Mouse (Mus musculus): ENCODE measurements around the gene Pou2f1.

Gene Pou2f1

DNA sequence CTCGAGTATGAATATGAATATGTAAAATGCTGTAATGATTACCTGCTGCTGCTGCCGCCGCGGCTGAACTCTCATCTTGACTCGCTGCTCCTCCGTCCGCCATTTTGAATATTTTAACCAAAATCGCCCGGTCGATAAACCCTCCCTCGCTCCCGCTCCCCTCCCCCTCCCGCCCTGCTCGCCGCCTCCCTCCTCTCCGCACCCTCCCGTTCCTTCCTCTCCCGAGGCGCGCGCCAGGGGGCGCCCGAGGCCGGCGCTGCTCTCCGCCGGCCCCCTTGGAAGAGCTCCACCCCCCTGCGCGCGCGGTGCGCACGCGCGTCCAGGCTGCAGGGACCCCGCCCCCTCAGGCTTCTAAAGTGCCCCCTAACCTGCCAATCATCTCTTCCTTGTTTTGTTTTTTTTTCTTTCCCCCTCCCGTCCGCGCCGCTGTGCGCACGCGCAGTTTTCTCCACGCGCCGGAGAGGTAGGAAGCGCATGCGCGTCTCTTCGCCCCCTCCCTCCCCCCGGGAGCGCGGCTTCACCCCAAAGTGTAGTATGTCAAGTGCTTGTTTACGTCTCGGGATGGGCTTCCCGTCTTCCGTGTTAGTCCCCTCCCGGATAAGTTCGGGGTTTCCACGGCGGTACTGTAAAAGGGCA, at the start of gene Pou2f1:
TSS of gene Pou2f1 (minus strand) at position 159 of the 636 bp plus-strand sequence.
- DNase-seq: peak; percentile 97

DNA sequence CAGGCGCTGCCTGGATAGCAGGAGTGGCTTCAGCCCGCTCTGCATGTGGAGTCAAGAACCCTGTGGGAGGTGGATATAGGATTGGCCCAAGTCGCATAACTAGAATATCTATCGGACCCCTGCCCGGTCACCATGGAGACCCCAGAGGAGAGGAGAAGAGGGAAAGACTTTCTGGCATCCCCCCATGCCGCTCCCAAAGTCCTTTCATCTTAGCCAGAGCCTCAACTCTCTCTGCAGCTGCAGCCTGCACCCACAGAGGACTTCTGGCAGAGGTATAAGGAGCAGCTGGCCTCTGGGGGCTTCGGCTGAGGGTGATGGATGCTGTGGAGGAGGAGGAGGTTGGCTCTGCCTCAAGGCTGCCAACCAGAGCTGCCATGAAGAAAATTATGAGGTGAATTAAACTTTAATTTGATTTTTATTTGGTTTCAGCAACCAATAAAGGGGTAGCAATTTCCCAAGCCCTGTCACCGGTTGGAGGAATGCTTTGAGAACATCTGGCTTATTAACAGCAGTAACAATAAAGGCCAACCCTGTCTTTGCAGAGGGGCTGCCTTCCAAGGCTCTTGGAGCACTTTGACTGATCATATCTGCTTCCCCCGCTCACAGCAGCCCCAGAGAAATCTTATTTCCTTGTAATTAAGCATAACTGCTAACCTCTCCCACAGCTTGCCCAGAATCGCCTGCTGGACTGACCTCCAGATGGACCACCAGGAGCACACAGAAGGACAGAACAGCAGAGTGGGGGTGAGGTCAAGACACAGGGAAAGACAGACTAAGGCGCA, 46.8 kb upstream of the Pou2f1 start:
- peak; percentile 14 for DNase-seq

DNA sequence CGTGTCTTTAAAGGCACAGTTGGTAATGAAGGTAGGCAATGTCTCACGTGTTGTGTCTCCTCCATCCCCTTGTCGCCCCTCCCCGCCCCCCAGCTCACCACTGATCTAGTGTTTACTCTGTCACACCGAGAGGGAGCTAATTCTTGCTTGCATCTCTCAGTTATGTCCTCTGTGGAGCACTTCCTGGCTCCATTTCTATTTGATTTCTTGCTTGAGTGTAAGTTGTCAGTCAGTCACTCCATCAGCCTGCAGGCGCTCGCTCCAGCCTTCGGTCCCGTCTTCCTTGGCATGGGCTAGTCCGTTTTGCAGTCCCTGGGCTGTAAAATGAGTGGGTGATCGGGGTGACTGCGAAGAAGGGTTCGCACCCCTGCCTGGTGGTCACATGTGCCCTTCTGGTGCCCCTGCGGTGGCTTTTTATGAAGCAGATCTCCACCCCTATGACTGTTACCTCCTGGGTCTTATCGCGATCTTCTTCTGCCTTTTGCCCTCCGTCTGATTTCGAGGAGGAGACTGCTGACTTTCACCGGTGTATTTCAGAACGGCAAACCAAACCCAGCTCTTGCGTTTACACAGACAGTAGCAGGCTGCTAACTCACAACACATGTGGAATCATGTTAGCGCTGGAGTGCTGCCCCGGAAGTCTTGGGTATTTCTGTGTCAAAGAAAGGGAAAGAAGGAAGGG, 45.9 kb upstream of the Pou2f1 start:
- peak; percentile 14 for DNase-seq

DNA sequence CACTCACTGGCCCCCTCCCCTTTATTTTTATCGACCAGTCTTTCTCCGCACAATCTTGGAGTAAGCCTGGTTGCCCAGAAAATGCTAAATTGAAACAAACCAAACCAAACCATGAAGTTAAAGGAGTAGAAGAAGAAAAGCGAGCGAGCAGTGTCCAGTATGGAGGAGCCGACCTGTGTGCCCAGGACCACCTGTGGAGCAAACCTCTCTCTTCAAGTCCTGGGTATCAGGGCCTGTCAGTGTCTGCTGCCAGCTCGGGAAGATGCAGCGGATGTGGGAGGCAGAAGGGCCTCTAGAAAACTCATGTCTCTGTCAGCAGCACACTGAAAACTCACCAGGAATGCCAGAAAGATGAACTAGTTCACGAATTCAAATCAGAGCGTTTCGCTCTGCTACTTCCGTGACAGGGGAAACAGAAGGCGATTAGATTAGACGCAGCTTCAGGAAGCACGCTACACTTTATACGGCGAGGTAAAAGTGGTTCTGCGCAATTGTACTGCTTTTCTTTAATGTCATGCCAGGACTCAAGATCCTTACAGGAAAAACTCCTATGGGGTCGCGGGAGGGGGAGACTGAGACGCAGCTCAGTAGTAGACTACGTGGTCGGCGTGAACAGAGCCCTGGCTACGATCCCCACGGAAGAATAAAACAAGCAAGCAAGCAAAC, 45.2 kb upstream of the Pou2f1 start:
- peak; percentile 12 for DNase-seq

DNA sequence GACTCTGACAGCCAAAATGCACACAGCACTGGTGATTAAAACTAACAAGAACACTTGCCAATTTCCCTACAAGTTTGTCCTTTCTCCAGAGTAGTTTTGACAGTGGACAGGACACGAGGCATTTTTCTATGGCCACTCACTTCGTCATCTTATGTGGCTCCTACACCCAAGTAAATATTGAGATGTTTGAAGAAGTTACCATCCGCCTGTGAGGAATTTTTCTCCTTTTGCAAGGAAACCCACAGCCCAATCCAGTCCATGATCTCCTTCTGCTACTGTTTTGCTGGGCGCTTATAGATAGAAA, 43.4 kb upstream of the Pou2f1 start:
- DNase-seq: no peak

DNA sequence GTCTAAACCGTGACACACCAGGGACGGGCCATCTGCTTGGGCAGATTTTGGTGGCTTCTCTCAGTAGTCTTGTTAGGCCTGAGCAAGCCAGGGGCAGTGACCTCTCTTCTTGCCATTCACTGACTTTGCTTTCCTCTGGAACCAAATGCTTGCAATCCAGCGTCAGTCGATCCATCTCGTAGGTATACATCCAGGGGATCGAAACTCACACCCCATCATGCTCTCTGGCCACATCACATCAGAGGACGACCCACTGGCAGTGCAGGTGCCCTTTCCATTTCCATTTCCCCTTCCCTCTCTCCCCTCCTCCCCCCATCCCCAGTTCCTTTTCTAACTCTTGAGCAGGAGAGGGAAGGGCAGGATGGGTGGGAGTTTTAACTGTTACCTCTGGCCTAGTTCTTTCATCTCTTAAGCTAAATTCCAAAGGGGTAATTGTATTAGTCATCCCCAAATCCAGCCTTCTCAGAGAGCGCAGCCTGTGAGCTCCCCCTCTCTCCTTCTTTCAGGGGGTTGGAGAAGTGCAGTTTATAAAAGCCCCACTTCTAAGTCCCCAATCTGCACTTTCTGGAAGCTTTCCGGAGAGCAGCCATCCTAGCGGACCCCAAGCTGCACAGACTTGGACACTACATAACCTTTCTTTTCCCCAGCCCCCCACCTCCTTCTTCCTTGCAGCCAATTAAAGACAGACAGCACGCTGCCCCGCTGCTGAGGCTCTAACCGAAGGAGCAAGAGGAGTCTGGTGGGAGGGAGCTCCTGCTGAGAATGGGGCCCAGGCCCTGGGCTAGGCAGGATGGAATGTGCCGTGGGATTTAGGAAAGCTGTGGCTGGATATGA, 42.8 kb upstream of the Pou2f1 start:
- DNase-seq: peak; percentile 50

DNA sequence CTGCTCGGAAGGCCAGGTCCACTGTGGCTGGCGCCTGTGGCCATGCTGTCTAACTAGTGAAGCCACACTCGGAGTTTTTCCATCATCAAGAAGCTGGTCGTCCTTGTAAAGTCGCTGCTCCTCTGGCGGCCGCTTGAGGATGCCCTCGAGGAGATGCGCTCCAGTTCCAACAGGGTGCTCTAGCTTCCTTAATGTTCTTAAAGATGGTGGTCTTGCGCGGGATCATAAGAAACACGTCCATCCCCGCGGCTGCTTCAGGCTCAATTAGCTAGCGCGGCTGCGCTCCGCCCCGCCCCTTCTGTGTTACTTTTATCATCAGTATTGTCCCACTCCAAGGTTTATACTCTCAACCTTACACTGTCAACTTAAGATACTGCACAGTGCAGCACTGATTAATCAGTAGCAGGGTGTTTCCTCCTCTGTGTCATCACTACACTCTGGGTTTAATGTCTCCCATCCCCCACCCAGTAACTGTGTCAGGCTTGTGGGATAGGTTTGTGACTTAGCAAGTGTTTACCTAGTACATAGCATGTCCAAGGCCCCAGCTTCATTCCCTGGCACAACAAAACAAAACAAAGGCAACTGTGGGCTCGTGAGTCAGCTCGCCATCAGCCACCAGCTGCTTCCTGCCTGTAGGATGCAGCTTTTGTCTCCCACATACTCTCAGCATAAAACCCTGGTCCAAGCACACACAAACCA, 41.1 kb upstream of the Pou2f1 start:
- DNase-seq: peak; percentile 26

DNA sequence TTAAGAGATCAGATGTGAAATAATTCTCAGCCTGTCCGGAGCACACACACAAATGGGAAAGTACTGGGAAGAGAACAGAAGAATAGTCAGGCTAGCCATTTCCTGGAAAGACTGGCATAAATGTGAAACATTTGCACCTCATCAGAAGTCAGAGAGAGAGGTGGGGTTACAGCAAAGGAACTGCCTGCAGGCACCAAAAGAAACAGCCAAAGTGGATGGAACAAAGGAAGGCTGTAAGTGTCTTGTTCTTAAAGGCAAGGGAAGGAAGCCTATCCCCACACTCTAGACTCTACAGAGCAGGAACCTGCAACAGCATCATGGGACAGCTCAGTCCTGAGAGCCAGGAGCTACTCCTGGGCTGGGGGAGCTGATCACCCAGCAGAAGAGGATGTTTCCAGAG, 39.0 kb upstream of the Pou2f1 start:
- no peak for DNase-seq

DNA sequence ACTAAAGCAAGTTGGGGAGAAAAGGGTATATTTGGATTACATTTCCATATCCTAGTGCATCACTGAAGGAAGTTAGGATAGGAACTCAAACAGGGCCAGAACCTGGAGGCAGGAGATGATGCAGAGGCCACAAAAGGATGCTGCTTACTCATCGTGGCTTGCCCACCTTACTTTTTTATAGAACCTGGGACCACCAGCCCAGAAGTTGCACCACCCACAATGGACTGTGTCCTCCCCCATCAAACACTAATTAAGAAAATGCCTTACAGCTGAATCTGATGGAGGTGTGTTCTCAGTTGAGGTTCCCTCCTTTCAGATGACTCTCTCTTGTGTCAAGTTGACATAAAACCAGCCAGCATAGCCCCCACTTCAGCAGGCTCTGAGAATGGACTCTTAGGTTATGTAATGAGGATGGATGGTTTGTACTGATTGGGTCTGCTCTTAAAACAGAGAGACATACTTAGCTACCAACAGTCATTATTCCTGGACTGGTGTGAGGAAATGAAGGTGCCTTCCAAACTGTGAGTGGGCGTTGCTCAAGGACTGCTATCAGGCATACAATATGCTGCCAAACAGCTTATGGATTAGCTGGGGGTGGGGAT, 36.4 kb upstream of the Pou2f1 start:
- no peak for DNase-seq

DNA sequence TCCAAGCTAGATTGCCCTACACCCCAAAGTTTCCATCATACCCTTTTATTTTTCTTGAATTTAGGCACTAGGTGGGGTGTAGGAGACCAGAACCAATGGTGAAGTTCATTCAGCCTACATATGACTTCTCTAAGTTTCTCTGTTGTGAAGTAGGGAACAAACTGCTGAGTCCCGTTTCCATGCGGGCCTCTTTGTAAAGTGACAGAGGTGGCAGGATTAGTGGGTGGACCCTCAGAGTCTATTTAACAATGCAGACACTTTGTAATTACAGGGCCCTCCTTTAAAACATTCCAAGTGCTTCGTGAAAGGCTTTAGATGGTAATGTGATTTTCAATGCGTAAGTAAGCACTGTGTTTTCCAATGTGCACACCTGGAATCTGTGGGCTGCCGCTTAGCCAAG, 32.6 kb upstream of the Pou2f1 start:
- no peak for DNase-seq

DNA sequence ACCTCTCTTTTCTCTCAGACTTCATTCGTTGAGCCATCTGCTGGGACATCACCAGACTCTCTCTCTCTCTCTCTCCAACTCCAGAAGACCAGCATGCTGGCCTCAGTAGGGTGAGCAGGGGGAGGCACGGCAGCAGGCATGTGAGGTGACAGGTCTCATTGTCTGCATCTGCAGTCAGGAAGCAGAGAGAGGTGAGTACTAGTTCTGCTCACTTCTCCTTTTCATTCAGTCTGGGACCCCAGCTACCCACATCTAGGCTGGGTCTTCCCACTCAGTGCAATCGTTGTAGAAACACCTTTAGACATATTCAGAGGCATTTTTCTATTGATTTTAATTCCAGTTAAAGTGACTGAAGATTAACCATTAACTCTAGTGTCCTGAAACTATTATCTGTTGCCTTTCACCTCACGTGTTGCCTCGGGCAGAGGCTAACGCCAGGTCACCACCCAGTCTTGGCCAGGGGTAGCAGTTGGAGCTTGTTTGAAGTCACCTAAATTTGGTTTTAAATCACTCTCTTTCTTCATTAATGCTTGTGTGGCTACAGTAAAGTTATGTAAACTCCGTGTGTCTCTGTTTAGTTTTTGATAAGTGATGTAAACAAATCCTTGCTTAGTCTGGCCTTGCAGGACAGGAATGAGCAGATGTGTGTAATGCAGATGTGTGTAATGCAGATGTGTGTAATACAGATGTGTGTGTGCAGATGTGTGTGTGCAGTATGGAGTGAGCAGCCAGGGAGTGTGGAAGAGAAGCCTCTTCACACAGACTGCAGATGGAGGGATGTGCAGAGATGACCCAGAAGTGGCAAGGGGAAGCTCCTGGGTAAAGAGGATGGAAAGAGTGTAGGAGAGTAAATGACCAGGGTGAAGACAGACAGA, 29.4 kb upstream of the Pou2f1 start:
- DNase-seq: no peak

DNA sequence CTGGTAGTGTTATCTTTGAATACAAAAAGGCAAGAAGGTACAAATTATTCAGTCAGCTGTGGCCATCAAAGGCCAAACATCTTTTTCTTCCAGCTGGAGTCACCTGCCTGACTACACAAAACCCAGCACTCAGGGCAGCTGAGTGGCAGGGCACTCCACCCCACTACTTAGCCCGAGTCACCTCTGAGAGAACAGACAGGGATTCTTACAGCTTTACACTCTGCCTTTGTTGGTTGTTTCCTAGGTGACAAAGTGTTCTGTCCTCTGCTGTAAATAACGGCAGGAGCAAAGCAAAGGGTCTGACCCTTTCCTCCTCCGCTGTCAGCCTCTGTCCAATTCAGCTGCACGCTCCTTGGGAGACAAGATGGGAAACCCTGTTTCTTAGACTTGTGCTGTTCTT, 21.5 kb upstream of the Pou2f1 start:
- DNase-seq: no peak

DNA sequence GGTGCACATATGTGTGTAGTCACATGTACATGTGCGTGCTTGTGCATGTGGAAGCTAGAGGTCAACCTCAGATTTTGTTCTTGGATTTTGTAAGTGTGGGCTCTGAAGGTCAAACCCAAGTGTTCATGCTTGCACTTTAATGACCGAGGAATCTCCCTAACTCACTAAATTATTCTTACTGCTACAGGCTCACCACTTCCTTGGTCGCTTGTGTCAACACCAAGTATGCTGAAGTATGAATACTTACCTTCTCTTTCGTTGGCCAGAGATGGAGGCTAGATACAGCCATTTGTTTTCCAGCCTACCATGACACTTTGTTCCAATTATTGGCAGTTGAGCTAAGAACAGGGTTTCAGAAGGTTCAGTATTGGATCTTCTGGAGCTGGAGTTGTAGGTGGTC, 14.7 kb upstream of the Pou2f1 start:
- DNase-seq: no peak

DNA sequence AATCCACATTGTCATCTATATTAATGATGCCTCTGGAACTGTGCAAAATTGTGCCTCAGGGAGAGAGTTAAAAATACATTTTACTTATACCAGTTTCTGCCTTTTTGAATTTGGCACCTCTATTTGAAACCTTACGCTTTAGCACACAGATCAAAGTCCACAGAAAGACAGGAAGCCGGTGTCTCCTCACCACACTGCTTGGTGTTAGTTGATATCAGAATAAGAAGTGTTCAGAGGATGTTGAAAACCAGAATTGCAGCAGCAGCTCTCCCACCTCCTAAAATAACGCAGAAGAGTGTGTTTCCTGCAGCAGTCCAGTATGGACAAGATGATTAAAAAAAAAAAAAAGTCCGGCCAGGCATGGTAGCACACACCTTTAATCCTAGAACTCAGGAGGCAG, 13.8 kb upstream of the Pou2f1 start:
- no peak for DNase-seq

DNA sequence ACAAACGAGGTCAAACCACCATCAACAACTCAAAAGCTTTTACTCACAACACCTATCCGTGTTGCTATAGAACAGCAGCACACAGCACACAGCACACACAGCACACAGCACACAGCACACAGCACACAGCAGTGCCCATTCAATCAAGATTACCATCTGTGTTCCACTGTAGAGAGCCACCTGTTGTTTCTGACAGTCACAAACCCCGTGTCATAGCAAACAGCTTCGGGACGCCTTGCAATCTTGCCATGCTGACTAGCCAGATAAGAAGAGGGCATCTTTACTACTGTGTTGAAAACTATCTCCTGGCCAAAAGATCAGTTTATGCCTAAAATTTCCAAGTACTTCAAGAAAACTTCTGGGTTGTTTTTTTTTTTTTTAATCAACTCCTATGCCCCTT, 12.1 kb upstream of the Pou2f1 start:
- DNase-seq: no peak

DNA sequence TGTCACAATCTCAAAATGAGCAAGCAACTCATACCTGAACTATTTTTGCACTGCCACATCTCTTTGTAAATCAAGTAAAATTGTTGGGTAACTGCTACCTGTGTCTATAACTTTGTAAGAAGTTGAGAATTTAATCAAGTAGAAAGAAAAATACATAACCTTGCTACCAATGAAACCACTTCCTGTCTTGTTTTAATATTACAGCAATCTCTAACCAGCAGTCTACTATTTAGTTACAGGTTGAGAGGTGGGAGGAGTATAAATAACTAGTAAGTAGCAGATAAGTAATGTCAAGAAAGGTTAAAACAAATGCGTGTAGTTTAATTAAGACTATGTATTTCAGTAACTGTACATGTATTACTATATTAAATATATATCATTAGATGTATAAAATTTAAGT, 7.6 kb upstream of the Pou2f1 start:
- DNase-seq: no peak

DNA sequence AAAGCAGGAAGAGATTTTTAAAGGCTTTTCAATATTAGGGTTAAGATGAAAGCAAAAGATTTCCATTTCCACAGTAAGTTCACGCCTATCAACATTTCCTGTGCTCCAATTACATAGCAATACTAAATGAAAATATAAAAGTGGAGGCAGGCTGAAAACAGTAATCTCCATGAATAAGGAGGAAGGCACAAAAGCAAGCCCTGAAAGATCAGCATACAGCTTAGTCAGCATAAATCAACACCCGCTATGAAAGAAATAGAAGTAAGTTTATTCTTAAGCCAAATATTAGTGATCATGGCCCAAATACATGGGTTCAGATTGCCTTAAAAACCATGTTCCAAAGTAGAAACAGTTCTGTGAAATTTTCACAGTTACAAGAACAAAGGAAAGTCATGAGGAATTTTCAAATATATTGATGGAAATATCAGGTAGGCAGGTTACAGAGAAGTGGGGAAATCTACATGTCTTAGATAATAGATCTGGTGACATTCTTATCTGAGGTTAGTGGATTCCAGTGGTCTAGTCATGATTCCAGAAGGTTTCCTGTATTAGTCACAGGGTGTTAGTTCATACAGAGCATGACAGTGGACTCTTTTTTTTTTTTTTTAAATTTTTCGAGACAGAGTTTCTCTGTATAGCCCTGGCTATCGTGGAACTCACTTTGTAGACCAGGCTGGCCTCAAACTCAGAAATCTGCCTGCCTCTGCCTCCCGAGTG, 6.3 kb upstream of the Pou2f1 start:
- DNase-seq: no peak

DNA sequence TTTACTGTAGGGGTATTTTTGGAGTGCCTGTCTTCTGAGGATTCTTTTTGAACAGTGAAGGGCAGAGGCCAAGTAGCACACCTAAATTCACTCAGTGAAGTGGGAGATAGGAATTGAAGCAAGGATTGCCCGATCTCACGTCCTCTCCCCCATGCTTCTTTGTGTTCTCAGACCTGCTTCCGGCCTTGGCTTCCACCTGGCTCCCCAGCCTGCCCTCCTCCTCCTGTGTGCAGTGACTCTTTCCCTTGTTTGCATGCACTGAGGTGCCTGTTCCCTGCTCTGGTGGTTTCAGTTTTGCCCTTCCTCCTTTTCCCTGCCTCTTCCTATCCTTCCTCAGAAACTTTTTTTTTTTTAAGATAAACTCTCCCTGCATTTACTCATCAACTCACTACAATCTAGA, 4.5 kb upstream of the Pou2f1 start:
- DNase-seq: no peak

DNA sequence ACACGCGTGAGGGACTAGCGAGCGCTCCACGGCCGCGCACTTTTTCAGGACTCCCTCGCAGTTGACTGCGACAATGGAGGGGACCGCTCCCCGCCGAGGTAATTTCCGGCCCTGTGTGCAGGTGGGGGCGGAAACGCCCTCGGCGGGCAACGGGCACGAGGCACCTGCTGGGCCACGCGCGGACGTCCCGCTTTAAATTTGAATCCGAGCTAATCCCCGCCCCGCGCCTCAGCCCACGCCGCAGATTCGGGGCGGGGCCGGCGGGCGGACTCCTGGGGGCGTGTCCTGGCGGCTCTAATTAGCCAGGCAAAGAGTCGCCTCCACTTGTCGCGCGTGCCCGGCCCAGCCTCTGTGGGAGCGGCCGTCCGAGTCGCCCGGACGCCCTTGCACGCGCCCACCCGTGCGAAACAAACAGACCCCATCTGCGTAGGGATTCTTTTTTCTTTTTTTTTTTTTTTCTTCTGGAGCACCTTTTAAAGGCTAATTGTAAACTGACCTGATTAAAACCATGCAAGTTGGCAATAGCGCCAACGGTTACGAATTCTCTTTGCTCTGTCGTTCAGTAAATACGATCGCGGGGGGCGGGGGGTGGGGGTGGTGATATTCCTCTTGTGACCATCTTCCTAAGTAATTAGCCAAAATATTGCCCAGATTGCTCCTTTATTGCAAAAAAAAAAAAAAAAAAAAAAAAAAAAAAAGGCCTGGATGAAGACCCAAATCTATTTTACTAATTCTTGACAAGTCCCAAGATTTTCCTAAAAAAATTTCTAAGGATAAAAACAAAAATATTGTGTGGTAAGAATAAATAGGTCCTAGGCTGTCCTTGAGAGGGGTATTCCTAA, 924 bp upstream of the Pou2f1 start:
- DNase-seq: peak; percentile 96
